Mouse (Mus musculus) C2C12 (cell line): ENCODE measurements at regions not wholly inside any gene's neighbourhood (a gene's known extent, or its start where the extent isn't known, plus 50 kb on each side); places are given as distances from the start of the nearest gene placed in this dataset.

Experiments used
- CEBPB ChIP-seq: IDR thresholded peaks from one replicate; pipeline ENCODE4 v1.6.1; 2011; ENCODE audit warnings: low read depth, mild to moderate bottlenecking, control low read depth, moderate library complexity
- CTCF ChIP-seq: IDR thresholded peaks from one replicate; pipeline ENCODE4 v1.5.1; 2011; ENCODE audit not compliant: control insufficient read depth, insufficient read depth, insufficient read length
- FOSL1 ChIP-seq: IDR thresholded peaks from one replicate; pipeline ENCODE4 v1.8.0; 2011; ENCODE audit warnings: mild to moderate bottlenecking, low read length; ENCODE audit not compliant: poor library complexity, insufficient read depth, severe bottlenecking
- MAX ChIP-seq: IDR thresholded peaks from one replicate; pipeline ENCODE4 v1.6.1; 2011; ENCODE audit warnings: mild to moderate bottlenecking, control low read depth
- MYOG ChIP-seq: IDR thresholded peaks from one replicate; pipeline ENCODE4 v1.6.1; 2011; ENCODE audit not compliant: control insufficient read depth, insufficient read length; ENCODE audit errors: extremely low read depth
- USF1 ChIP-seq: IDR thresholded peaks from one replicate; pipeline ENCODE4 v1.6.1; 2011; ENCODE audit warnings: low read depth, mild to moderate bottlenecking, control low read depth, moderate library complexity

GRCm38 (mm10) chr17:51321868-51322267 is 142.7 kb upstream of the Tbc1d5 start:
- TF ChIP-seq USF1 (no peak), CTCF (no peak), MAX (no peak), MYOG (no peak), CEBPB (no peak), FOSL1 (no peak)
